Mouse (Mus musculus) heart, postnatal 0 days (tissue): ENCODE measurements around the gene Olfr239.
"Not testable (repeated sequence)": the region's sequence is repeated elsewhere in the genome, so short reads cannot be mapped to it uniquely, and the experiment has no call there.

Source experiments
- CTCF ChIP-seq: IDR thresholded peaks from 2 replicates; pipeline ENCODE4 v1.5.1; 2016; ENCODE audit warnings: antibody characterized with exemption, control low read depth, low read depth
- EP300 ChIP-seq: IDR thresholded peaks from 2 replicates; pipeline ENCODE4 v1.6.1; 2016; ENCODE audit warnings: antibody characterized with exemption, low read depth

GRCm38 (mm10) chr17:33191002-33191401, at the start of gene Olfr239:
- not testable (repeated sequence) for TF ChIP-seq CTCF, EP300
